Mouse (Mus musculus) layer of hippocampus, postnatal 14 days (tissue): ENCODE measurements around the gene Creb3l1. TPM values are rescaled to one million over a fixed set of nuclear protein-coding genes. Genes with fewer than 3 reads are reported as not detected.

Experiments
- DNase-seq, 2 experiments: peaks; one replicate each; pipeline ENCODE4 v3.0.0; 2021 to 2022; ENCODE audit warnings: low spot score in 2 of 2, mixed read lengths in 1 of 2
- total RNA-seq, 2 experiments: library from RNA; stranded (reverse); gene quantifications; 2 replicates each; pipeline ENCODE4 v1.2.3; 2021

Creb3l1 gene
- total RNA-seq, 2 experiments from 2014 or later, result 5.9 to 8.0 TPM

GRCm38 (mm10) chr2:92041538-92041937 lies 17.2 kb upstream of the Creb3l1 start:
- DNase-seq, result no peak

DNA sequence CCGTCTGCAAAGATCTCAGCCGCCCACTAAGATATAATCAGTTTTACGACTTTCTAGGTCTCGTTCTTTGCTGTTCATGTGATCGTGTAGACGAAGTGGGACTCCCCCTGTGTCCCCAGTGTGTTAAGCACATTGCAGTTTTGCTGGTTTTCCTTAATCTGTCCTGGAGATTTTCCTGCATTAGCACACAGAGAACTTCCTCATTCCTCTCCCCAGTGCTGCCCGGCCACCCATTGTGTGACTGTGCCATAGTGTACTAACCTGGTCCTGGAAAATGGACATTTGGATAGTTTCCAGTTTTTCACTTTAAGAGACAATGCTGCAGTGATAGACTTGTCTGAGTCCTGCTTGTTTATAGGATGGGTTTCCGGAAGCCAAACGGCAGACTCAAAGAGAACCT lies 10.0 kb upstream of the Creb3l1 start:
- no peak for DNase-seq

- DNase-seq, result no peak
These were observed 6.3 kb upstream of the Creb3l1 start for GRCm38 (mm10) chr2:92030554-92030953.

DNA sequence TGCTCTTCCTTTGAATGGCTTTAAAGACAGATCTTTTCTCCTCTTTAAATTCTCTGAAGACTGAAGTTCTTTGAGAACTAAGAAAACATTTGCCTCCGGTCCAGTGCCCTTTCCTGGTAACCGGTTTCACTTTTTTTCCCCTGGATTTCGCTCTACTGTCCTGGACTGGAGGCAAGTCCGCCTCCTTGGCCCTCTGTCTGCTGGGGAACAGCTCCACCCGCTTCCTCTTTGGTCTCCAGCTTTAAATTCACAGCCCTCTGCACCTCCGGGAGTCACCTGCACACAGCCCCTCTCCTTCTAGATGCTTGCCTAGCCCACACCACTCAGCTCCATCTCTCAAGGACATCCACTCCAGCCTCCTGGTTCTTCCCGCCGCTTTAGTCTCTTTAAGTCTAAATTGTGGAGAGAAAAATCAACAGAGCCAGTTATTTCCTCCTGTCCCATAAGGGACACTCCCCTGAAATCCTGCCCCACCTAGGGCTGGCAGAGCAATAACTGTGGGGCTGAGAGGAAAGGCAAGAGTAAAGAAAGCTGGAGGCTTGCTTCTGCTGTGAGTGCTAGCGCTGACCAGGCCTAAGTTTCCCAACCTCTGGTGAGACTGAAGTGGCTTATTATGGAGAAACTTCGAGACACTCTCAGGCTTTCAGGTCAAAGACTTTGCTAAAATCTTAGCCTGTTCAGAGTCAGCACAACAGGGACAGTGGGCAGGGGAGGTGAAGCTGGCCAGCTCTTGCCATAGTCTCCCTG lies 5.3 kb upstream of the Creb3l1 start:
- no peak for DNase-seq

DNA sequence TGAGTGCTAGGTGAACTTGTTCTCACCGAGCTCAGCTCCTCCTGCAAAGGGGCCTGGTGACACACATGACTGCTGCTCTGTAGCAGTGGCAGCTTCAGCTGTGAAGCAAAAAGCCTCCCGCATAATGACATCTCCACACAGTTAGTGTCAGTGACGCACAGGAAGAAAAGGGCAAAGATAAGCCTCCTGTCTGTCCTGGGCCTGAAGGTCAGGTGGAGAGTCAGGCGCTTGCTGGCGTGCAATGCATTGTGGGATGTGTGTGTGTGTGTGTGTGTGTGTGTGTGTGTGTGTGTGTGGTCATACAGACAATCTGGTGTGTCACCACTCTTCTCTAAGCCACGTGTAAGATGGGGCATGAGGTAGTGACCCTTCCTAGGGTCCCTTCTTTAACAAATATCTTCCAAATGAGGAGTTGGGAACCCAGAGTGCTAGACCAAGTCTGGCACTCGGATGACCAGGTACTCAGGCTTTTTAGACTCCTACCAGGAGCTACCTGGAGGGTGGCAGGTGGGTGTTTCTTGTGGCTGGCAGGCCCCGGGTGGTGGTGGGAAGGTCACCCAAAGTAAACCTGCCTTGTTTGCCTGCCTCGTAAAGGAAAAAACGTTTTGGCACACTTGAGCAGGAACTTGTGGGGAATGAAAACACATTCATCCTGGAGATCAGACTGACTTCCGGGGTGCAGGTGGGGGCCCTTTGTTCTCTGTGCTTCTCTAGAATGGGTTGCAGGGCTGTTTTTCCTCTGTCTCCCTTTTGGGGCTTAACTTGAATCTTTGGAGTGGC lies 3.7 kb upstream of the Creb3l1 start:
- DNase-seq, result no peak

DNA sequence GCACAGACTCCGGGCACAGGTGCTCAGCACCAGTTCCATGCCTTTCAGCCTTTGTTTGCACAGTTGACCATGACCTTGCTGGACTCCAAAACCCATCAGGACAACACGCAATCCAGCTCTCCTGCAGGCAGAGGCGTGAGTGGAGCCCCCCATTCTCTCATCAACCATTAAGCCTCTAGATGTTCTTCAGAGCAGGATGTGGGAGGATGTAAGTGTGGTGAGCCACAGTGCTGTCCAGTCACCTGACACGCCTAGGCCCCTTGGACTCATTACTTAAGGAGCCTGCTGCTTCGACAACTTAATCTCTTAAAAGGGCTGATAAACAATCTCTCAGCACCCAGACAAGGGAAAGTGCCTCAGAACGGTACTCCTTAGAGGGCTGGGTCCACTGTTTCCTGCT lies 1.7 kb upstream of the Creb3l1 start:
- no peak for DNase-seq

DNA sequence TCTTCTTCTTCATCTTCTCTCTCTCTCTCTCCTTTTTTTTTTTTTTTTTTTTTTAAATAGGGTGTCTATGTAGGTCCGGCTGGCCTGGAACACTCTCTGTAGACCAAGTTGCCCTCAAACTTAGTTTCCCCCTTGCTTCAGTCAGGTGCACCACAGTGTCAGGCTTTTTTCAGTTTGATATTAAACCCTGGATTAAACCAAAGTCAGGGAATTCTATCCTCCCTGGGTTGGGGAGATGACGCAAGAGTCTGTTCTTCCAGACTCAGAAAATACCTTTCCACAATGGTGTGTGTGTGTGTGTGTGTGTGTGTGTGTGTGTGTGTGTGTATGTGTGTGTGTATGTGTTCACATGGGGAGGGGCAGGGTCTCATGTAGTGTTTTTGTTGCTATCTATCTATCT lies 900 bp upstream of the Creb3l1 start:
- DNase-seq, result no peak

DNA sequence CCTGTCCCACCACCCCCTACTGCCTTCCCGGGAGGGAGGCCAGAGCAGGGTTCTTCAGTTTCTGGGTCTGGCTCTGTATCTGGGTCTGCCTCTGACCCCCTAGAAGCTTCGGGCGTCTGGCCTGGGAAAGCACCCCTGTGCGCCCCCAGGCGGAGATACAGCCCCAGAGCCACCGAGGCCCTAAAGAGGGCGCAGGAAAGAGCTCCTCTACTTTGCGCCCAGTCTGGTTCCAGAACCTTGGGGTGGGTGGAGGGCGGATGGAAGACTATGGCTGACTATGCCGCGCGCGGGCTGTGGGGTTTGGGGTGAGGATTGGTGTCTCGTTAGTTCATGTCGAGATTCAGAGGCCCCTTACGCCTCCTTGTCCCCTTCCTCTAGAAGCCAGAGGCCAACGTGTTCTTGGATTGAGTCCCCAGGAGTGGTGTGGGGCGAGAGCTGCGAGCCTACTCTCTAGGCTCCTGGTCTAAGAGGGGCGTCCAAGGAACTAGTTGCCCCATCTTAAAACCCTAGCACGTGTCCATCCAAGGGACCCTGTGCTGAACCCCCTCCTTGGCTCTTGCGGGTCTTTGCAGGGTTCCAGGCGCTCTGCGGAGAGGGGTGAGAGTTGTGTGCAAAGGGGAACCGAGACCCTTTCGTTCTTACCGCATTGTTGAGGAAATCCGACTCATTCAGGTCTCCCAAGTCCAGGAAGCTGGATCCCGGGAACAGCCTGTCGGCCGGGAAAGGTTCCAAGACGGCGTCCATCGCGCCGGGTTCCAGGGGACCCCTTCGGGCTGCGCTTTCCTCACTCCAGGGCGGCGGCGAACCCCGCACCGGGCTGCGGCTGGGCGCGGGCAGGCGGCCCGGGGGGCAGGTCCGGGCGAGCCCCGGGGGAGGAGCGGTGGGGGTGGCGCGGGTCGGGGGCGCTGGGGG lies 684 bp downstream of the Creb3l1 start:
- no peak for DNase-seq

- DNase-seq, result no peak
These were observed 3.5 kb downstream of the Creb3l1 start for GRCm38 (mm10) chr2:92020676-92021265.

DNA sequence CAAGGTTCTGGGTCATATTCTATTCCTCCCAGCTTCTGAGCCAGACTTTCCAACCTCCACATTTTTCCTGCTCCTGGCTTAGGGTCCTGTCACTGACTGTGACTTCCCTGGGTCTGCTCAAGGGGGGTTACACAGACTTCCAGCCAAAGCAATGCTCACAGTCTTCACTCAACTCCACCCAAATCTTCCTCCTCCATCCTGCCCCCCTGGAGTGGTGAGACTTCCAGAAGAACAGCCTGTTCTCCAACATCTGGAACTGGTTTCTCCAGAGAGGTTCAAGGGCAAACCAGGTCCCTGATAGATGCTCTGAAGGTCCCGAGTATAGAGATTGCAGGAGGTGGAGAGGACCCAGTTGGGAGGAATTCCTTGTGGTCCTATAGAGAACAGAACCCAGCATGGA lies 6.9 kb downstream of the Creb3l1 start:
- DNase-seq, result no peak

DNA sequence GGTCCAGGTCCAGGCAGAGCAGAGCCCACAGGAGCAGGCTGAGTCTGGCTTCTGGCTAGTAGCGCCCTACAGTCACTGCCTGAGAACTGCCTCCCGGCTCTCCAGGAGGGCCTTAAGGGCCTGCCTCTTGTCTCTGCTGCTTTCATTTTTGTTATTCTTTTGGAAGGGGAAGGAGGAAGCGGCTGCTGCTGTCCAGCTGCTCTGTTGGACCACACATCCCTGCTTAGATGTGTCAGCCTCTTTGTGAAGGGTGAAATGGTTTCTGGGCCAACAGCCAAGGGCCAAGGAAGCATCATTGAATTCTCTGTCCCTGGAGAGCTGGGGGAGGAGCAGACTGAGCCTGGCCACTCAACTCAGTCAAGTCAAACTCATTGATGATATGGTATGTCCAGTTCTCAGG lies 7.3 kb downstream of the Creb3l1 start:
- peak in 1 of 2 experiments; percentile 52 for DNase-seq

DNA sequence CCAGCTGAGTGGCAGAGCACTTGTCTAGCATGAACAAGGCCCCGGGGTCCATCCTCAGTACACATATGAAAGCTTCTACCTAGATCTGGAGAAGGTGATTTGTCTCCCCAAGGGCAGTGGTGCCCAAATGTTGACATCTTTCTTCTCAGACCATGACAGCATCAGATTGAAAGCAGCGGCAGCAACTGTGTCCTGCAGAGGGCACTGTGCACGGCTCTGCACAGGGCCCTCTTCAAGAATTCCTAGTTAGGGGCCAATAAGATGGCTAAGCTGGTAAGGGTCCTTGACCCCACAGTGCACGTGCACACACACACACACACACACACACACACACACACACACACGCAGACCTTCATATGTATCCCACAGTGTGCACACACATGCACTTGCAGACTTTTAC lies 9.4 kb downstream of the Creb3l1 start:
- no peak for DNase-seq

- no peak for DNase-seq
These were observed 10.1 kb downstream of the Creb3l1 start for GRCm38 (mm10) chr2:92014248-92014647.

DNA sequence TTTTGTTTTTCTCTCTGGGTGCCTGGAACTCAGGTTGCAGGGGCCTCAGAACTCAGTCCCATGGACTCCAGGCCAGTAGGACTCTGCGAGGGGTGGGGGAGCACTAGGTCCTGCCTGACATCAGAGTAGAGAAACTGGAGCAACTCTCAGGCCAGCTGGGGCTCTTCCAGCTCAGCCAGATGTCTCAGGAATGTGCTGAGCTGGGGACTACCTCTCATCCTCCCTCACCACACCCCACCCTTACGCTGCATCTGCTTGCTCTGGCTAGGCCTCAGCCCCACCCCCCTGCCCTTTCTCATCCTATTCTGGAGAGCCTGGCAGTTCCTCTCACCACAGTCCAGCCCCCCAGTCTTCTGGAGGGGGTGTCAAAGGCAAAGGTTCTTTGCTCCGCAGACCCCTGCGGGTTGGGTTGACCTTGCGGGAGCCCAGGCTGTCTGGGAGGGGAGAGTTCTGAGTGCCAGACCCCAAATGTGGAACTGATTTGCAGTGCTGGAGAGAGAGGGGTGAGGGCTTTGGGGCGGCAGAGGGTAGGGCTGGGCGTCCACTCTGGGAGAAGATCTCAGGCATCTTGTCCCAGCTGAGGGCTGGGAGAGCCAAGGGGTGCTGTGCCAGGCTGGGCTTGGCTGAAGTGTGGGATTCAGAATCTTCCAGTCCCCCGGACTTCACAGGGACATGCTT lies 11.4 kb downstream of the Creb3l1 start:
- DNase-seq, result no peak

GRCm38 (mm10) chr2:92011424-92012353 lies 12.6 kb downstream of the Creb3l1 start:
- DNase-seq, result no peak

DNA sequence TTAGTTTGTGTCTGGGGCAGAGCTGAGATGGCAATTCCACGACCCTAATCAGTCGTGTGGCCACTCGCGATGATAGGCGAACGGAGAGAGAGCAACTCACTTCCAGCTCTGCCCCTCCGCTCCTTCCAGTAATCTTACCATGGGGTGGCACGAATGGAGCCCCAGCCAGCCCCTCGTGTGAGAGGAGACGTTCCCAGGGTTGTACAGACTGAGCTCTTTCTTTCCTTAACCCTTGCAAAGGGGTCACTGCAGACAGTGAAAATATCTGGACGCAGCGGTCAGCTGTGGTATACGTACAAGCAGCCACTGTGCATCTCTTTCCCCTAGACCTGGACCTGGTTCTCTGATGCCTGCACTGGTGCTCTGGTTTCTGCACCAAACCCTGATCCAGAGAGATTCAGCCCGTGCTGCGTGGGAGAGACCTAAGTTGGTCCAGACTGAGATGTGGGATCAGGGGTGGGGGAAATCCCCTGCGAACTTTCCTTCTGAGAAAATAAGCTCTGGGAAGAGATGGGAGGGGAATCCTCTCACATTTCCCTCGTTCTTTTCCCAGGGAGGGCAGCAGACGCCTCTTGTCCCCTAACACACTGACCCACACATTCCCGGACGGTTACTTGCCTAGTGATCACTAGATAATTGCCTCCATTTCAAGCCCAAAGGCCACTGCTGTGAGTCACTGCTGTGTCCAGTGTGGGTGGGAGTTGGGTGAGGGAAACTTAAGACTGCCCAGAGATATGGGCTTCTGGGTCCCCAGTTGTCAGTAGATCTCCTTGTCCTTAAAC lies 15.5 kb downstream of the Creb3l1 start:
- peak in 1 of 2 experiments; percentile 29 for DNase-seq

- DNase-seq, result peak; percentile 94 to 98
These were observed 16.2 kb downstream of the Creb3l1 start for GRCm38 (mm10) chr2:92007933-92008622.
